Mouse (Mus musculus): ENCODE measurements around the gene Smc4. TPM values are rescaled to one million over a fixed set of nuclear protein-coding genes. Genes with fewer than 3 reads are reported as not detected.

Gene Smc4
- polyA plus RNA-seq, 1 experiment from 2014 or later: 86.5 TPM

DNA sequence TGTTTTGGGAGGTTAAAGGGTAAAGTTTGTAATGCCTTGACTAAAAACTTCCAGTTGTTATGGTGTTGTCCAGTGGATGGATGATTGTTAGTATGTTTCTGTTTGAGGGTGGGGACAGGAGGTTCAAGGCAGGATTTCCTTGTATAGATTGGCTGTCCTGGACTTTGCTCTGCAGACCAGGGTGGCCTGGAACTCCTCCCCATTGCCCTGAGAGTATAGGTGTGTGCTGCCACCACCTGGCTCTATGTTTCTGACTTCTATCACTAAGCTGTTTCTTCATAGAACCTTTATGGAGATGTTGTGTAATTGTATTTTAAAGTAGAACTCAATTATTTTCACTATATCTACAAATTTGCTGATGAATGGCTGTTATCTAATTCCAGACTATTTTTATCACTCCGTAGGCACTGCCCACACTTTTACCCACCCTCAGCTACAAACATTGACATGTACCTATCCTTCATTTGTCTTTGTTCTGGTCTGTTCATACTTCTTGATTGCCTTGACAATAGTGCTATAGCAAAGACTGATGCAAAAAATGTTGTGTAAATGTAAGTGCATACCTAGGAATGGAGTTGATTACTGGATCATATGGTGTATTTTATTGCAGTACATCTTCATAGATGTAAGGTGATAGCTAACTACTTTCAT, 21.7 kb downstream of the Smc4 start:
- WGBS (ENCODE audit: insufficient replicate concordance): 76% methylated on average over 1 of the region's 1 CpGs
- H3K27me3 ChIP-seq (ENCODE audit: insufficient read depth, low read length): no peaks in the 10 kb centered on the region
- no peak overlapping the region for H3K9ac ChIP-seq (replicated peaks)
- H3K36me3 ChIP-seq (replicated peaks; ENCODE audit: insufficient read depth, low read length): peaks cover 82% of the 10 kb centered on the region
- H3K27ac ChIP-seq (ENCODE audit: low read depth): no peak overlapping the region
- no peaks in the 10 kb centered on the region for H3K4me1 ChIP-seq (ENCODE audit: insufficient read depth)
- ATAC-seq: peak; percentile 80
- H3K9me3 ChIP-seq (ENCODE audit: low read length): no peaks in the 10 kb centered on the region
- no peak overlapping the region for H3K4me2 ChIP-seq (ENCODE audit: low read depth, low read length)
- TF ChIP-seq CTCF (IDR thresholded peaks at IDR 0.05; ENCODE audit: low read depth) (peak; percentile 41), EP300 (IDR thresholded peaks at IDR 0.05; ENCODE audit: low read depth) (no peak)
- H3K4me3 ChIP-seq (ENCODE audit: low read depth, low read length): no peak overlapping the region
- DNase-seq: peak; percentile 30

DNA sequence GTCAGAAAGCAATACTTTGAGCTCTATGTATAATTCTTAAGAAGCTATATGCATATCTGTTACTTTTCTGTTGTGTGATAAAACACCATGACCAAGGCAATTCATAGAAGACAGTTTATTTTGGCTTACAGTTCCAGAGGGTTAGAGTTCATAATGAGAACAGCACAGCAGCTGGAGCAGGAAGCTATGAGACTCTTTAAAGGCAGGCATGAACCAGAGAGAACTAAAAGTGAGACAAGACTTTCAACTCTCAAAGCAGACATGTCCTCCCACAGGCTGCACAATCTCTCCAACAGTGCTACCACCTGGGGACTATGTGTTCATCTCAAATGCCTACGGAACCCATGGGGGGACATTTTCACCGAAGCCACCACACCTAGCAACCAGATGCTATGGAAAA, 35.6 kb downstream of the Smc4 start:
- Histone ChIP-seq H3K9ac (replicated peaks) (0 out of 2 replicates have a peak overlapping the region, but pooled peaks have one; percentile 0), H3K27ac (ENCODE audit: low read depth) (no peak overlapping the region), H3K4me3 (ENCODE audit: low read depth, low read length) (peak overlapping the region; percentile 46), H3K9me3 (ENCODE audit: low read length) (no peaks in the 10 kb centered on the region), H3K4me2 (ENCODE audit: low read depth, low read length) (peak overlapping the region; percentile 67), H3K27me3 (ENCODE audit: insufficient read depth, low read length) (no peaks in the 10 kb centered on the region), H3K36me3 (replicated peaks; ENCODE audit: insufficient read depth, low read length) (peaks cover 33% of the 10 kb centered on the region), H3K4me1 (ENCODE audit: insufficient read depth) (no peaks in the 10 kb centered on the region)
- TF ChIP-seq EP300 (IDR thresholded peaks at IDR 0.05; ENCODE audit: low read depth) (no peak), CTCF (IDR thresholded peaks at IDR 0.05; ENCODE audit: low read depth) (no peak)
- DNase-seq (no peak), ATAC-seq (no peak)
- WGBS (ENCODE audit: insufficient replicate concordance): 89% methylated on average over 2 of the region's 2 CpGs

DNA sequence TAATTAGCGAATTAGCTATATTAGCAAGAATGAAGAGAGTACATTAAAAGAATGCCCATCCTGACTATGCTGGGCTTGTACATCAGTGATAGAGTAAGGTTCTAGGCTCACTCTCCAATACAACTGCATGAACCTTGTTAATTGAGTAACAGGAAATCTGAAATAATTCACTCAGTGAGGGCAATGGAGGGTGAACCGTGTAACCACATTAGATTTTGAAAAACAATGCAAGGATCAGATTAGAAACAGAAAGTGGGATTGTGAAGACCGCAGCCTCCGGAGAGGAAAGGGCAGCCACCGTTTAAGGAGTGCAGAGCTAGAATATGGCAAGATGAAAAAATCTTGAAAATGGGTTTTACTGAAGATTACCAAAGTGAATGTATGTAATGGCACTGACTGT, 36.8 kb downstream of the Smc4 start:
- Histone ChIP-seq H3K4me1 (ENCODE audit: insufficient read depth) (peaks cover 9% of the 10 kb centered on the region), H3K36me3 (replicated peaks; ENCODE audit: insufficient read depth, low read length) (peaks cover 23% of the 10 kb centered on the region), H3K4me2 (ENCODE audit: low read depth, low read length) (peak overlapping the region; percentile 67), H3K27me3 (ENCODE audit: insufficient read depth, low read length) (no peaks in the 10 kb centered on the region), H3K4me3 (ENCODE audit: low read depth, low read length) (peak overlapping the region; percentile 46), H3K27ac (ENCODE audit: low read depth) (no peak overlapping the region), H3K9ac (replicated peaks) (0 out of 2 replicates have a peak overlapping the region, but pooled peaks have one; percentile 19), H3K9me3 (ENCODE audit: low read length) (no peaks in the 10 kb centered on the region)
- no peak for TF ChIP-seq EP300 (IDR thresholded peaks at IDR 0.05; ENCODE audit: low read depth)
- no peak for TF ChIP-seq CTCF (IDR thresholded peaks at IDR 0.05; ENCODE audit: low read depth)
- ATAC-seq (no peak), DNase-seq (no peak)
- WGBS (ENCODE audit: insufficient replicate concordance): 45% methylated on average over 5 of the region's 5 CpGs

DNA sequence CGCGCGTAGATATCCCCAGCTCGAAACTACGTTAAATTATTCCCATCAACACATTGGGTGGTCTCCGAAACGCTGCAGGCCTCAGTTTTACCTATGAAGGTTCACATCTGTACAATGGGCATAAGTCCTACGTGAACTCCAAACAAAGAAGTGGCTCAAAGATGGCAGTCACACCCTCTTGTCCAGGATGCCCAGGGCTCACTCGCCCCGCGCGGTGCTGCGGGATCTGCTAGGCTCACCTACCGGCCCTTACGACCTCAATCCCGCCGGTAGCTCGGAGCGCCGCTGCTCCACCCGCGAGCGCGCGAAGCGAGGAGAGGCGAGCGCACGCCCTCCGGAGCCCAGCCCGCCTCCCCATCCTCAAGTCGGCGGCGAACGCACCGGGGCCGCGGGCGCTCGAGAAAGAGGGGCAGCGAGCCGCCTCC, 39.6 kb downstream of the Smc4 start:
- Histone ChIP-seq H3K4me1 (ENCODE audit: insufficient read depth) (peaks cover 12% of the 10 kb centered on the region), H3K9ac (replicated peaks) (peak overlapping the region; percentile 71), H3K4me2 (ENCODE audit: low read depth, low read length) (peak overlapping the region; percentile 89), H3K27me3 (ENCODE audit: insufficient read depth, low read length) (no peaks in the 10 kb centered on the region), H3K9me3 (ENCODE audit: low read length) (no peaks in the 10 kb centered on the region), H3K36me3 (replicated peaks; ENCODE audit: insufficient read depth, low read length) (peaks cover 17% of the 10 kb centered on the region; the same call in 1 of the 2 replicates), H3K27ac (ENCODE audit: low read depth) (peak overlapping the region; percentile 90), H3K4me3 (ENCODE audit: low read depth, low read length) (peak overlapping the region; percentile 88)
- ATAC-seq (peak; percentile 63), DNase-seq (no peak)
- TF ChIP-seq CTCF (IDR thresholded peaks at IDR 0.05; ENCODE audit: low read depth) (no peak), EP300 (IDR thresholded peaks at IDR 0.05; ENCODE audit: low read depth) (no peak)
- WGBS (ENCODE audit: insufficient replicate concordance): 0% methylated on average over 27 of the region's 42 CpGs

DNA sequence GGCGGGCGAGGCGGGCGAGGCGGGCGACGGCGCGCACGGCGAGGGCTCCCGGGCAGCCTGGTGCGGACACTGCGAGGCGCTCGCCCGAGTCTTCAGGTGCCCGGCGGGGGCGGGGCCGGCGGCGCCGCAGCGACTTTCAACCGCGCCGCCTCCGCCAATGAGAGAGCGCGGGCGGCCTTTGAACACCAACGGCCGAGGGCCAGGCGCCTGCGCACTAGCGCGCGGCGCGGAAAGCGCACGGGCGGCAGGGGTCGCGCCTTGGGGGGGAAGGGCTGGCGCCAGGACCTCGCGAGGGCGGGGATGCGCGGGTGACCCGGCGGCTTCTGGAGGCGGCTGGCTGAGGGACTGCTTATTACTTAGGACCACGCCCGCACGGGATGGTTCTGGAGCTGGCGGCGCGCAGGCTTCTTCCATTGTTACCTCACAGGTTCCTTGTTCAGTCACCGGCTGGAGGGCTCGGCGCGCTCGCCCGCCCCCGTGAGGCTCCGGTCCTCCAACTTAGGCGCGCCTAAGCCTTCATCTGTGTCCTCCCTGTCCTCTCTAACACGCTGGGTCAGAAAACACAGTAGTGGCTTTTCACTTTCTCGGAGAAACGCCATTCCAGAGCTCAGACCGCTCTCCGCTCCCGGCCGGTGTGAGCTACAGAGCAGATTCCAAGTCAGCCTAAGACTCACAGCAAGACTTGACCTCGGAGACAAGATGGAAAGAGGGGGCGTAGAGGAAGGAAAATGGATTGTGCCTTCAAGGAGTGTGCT, 40.3 kb downstream of the Smc4 start, which contains the start of gene Trim59:
Gene Trim59 (minus strand): TSS at position 111 of the 755 bp plus-strand sequence.
- H3K4me1 ChIP-seq (ENCODE audit: insufficient read depth): peaks cover 12% of the 10 kb centered on the region
- under 1% methylated on average over 61 of the region's 80 CpGs for WGBS (ENCODE audit: insufficient replicate concordance)
- TF ChIP-seq CTCF (IDR thresholded peaks at IDR 0.05; ENCODE audit: low read depth): no peak; the same call in 1 of the 2 replicates
- no peak; the same call in 1 of the 2 replicates for TF ChIP-seq EP300 (IDR thresholded peaks at IDR 0.05; ENCODE audit: low read depth)
- DNase-seq: peak; percentile 93
- peak within 1 kb of the TSS; percentile 89 for H3K4me2 ChIP-seq (ENCODE audit: low read depth, low read length)
- H3K27ac ChIP-seq (ENCODE audit: low read depth): peak within 1 kb of the TSS; percentile 90
- H3K9me3 ChIP-seq (ENCODE audit: low read length): no peaks in the 10 kb centered on the region
- ATAC-seq: peak; percentile 95
- peaks cover 17% of the 10 kb centered on the region; the same call in 1 of the 2 replicates for H3K36me3 ChIP-seq (replicated peaks; ENCODE audit: insufficient read depth, low read length)
- peak within 1 kb of the TSS; percentile 88 for H3K4me3 ChIP-seq (ENCODE audit: low read depth, low read length)
- no peaks in the 10 kb centered on the region for H3K27me3 ChIP-seq (ENCODE audit: insufficient read depth, low read length)
- H3K9ac ChIP-seq (replicated peaks): peak within 1 kb of the TSS; percentile 71

DNA sequence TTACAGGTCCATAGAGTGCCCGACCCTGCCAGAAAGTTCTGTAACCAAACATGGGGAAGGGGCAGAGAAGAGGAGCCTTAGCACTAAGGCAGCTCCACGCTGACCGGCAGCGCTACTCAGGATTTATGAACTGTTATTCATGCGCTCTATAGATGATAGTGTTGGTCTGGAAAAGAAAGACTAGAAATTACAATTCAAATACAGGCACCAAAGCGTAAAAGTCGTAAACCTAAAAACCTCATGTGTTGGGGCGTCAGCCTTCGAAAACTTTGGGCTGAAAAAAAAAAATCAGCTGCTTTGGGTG, 40.8 kb downstream of the Smc4 start:
- Histone ChIP-seq H3K36me3 (replicated peaks; ENCODE audit: insufficient read depth, low read length) (peaks cover 17% of the 10 kb centered on the region; the same call in 1 of the 2 replicates), H3K4me3 (ENCODE audit: low read depth, low read length) (peak overlapping the region; percentile 88), H3K9me3 (ENCODE audit: low read length) (no peaks in the 10 kb centered on the region), H3K9ac (replicated peaks) (peak overlapping the region; percentile 71), H3K4me2 (ENCODE audit: low read depth, low read length) (peak overlapping the region; percentile 89), H3K27me3 (ENCODE audit: insufficient read depth, low read length) (no peaks in the 10 kb centered on the region), H3K4me1 (ENCODE audit: insufficient read depth) (peaks cover 12% of the 10 kb centered on the region), H3K27ac (ENCODE audit: low read depth) (peak overlapping the region; percentile 90)
- ATAC-seq (no peak), DNase-seq (no peak)
- no peak for TF ChIP-seq CTCF (IDR thresholded peaks at IDR 0.05; ENCODE audit: low read depth)
- TF ChIP-seq EP300 (IDR thresholded peaks at IDR 0.05; ENCODE audit: low read depth): no peak
- 6% methylated on average over 9 of the region's 9 CpGs for WGBS (ENCODE audit: insufficient replicate concordance)

All from liver, postnatal 0 days (tissue).